Mouse (Mus musculus) lung, embryonic 14.5 days (tissue): Measurements from ENCODE around the gene Slc6a17. TPM values are rescaled to one million over a fixed set of nuclear protein-coding genes. Genes with fewer than 3 reads are reported as not detected.

ENCODE experiments used
- ATAC-seq: fragments of 200-750 bp; cut with Nextera tagmentation; 2 replicates; pipeline ENCODE4 v1.8.0; 2017; ENCODE audit warnings: mild to moderate bottlenecking, moderate TSS enrichment, moderate library complexity; ENCODE audit not compliant: insufficient read depth
- DNase-seq: peaks from one replicate; pipeline ENCODE4 v3.0.0-alpha.2; 2015
- H3K27ac ChIP-seq: fragments of 300-500 bp; sonication (generic); 2 replicates; pipeline ENCODE4 v1.5.1; 2014; ENCODE audit warnings: low read depth, mild to moderate bottlenecking, moderate library complexity
- H3K27me3 ChIP-seq: fragments of 300-500 bp; sonication (generic); 2 replicates; pipeline ENCODE4 v1.6.1; 2014; ENCODE audit warnings: low read length, control low read depth; ENCODE audit not compliant: insufficient read depth
- H3K36me3 ChIP-seq: fragments of 300-500 bp; sonication (generic); 2 replicates; pipeline ENCODE4 v1.6.1; 2014; ENCODE audit warnings: control low read depth; ENCODE audit not compliant: insufficient read depth
- H3K4me1 ChIP-seq: fragments of 300-500 bp; sonication (generic); 2 replicates; pipeline ENCODE4 v1.6.1; 2014; ENCODE audit warnings: antibody characterized with exemption, control low read depth; ENCODE audit not compliant: insufficient read depth
- H3K4me2 ChIP-seq: fragments of 300-500 bp; sonication (generic); 2 replicates; pipeline ENCODE4 v1.6.1; 2014; ENCODE audit warnings: mild to moderate bottlenecking
- H3K4me3 ChIP-seq: fragments of 300-500 bp; sonication (generic); 2 replicates; pipeline ENCODE4 v1.5.1; 2014; ENCODE audit warnings: low read depth, low read length
- H3K9ac ChIP-seq: fragments of 300-500 bp; sonication (generic); 2 replicates; pipeline ENCODE4 v1.6.1; 2014
- H3K9me3 ChIP-seq: fragments of 300-500 bp; sonication (generic); 2 replicates; pipeline ENCODE4 v1.6.1; 2016; ENCODE audit warnings: low read depth, low read length, control low read depth
- CTCF ChIP-seq: IDR thresholded peaks from 2 replicates; pipeline ENCODE4 v1.5.1; 2016; ENCODE audit warnings: antibody characterized with exemption, low read depth
- WGBS: fragments of 180-500 bp; shearing (Covaris S2); extraction: QIAGEN DNeasy Blood & Tissue Kit; methylation state at CpG from one replicate; pipeline ENCODE4 v1.1.7; 2014; 5-methylcytosine and 5-hydroxymethylcytosine counted together
- polyA plus RNA-seq: library from polyadenylated mRNA; unstranded; fragments of >200 nt; fragmentation: Nextera tagmentation; extraction: Ambion mirVana; gene quantifications from 2 replicates; pipeline ENCODE4 v1.2.1, GENCODE M21; 2014

The Slc6a17 gene
- polyA plus RNA-seq, 1 experiment from 2014 or later, result 4.2 TPM

DNA sequence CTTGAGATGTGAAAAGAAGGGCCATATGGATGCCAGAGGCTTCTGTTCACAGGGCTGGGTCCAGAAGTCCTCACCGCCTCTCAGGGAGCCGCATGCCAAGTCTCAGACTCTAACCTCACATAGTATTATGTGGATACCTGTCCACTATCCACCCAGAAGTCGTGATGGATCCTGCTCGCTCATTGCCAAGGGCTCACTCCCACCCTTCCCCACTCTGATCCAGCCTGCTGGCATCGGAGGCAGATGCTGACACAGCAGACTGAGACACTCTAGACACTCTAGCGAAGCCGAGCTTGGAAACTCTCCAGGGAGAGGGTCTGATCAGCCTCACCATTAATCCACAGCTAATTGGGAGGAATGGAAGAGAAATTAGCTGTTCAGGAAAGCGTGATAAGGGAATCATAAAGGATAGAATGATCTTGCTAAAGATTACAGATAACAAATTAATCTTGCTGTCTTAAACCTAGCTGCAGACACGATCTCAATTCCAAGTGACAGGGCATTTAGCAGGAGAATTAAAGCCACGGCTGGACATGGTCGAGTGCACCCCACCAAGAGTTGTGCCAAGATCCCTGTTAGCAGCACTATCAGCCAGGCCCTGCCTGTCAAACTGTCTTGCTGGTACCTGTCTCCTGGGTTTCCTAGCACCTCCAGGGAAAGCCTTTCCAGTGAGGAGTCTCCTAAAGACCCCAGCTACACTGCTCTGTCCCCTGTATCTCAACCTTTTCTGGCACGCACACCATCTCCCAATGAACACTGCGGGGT lies 21.6 kb downstream of the Slc6a17 start:
- Histone ChIP-seq H3K27ac (no peak overlapping the region), H3K36me3 (0 out of 2 replicates have a peak, but pooled peaks cover 2% of the 10 kb centered on the region), H3K4me2 (no peak overlapping the region), H3K4me3 (no peak overlapping the region), H3K9me3 (peaks cover 11% of the 10 kb centered on the region; the same call in 1 of the 2 replicates), H3K9ac (no peak overlapping the region), H3K27me3 (no peaks in the 10 kb centered on the region), H3K4me1 (0 out of 2 replicates have a peak, but pooled peaks cover 3% of the 10 kb centered on the region)
- DNase-seq (peak; percentile 71), ATAC-seq (peak; percentile 36; the same call in 1 of the 2 replicates)
- WGBS, result 53% methylated on average over 13 of the region's 13 CpGs
- no peak for TF ChIP-seq CTCF

- H3K9ac ChIP-seq, result no peak overlapping the region
- no peak overlapping the region for H3K27ac ChIP-seq
- H3K36me3 ChIP-seq, result 0 out of 2 replicates have a peak, but pooled peaks cover 2% of the 10 kb centered on the region
- no peaks in the 10 kb centered on the region for H3K27me3 ChIP-seq
- no peak for TF ChIP-seq CTCF
- H3K4me2 ChIP-seq, result no peak overlapping the region
- DNase-seq, result no peak
- no peak overlapping the region for H3K4me3 ChIP-seq
- peaks cover 10% of the 10 kb centered on the region; the same call in 1 of the 2 replicates for H3K9me3 ChIP-seq
- H3K4me1 ChIP-seq, result 0 out of 2 replicates have a peak, but pooled peaks cover 4% of the 10 kb centered on the region
- WGBS, result 87% methylated on average over 6 of the region's 6 CpGs
- no peak for ATAC-seq
These were observed 22.3 kb downstream of the Slc6a17 start for GRCm38 (mm10) chr3:107495524-107495923.

- H3K9me3 ChIP-seq, result no peaks in the 10 kb centered on the region
- peak overlapping the region; percentile 54; the same call in 1 of the 2 replicates for H3K27ac ChIP-seq
- 0 out of 2 replicates have a peak, but pooled peaks cover 4% of the 10 kb centered on the region for H3K4me1 ChIP-seq
- WGBS, result 26% methylated on average over 6 of the region's 6 CpGs
- no peak for TF ChIP-seq CTCF
- no peak overlapping the region for H3K9ac ChIP-seq
- H3K4me3 ChIP-seq, result no peak overlapping the region
- DNase-seq, result peak; percentile 94
- no peak overlapping the region for H3K4me2 ChIP-seq
- no peaks in the 10 kb centered on the region for H3K27me3 ChIP-seq
- H3K36me3 ChIP-seq, result no peaks in the 10 kb centered on the region
- peak; percentile 94 for ATAC-seq
These were observed 26.4 kb downstream of the Slc6a17 start for GRCm38 (mm10) chr3:107491459-107491858.

- Histone ChIP-seq H3K4me2 (no peak overlapping the region), H3K27ac (no peak overlapping the region), H3K27me3 (no peaks in the 10 kb centered on the region), H3K9ac (no peak overlapping the region), H3K9me3 (no peaks in the 10 kb centered on the region), H3K4me1 (0 out of 2 replicates have a peak, but pooled peaks cover 4% of the 10 kb centered on the region), H3K4me3 (no peak overlapping the region), H3K36me3 (no peaks in the 10 kb centered on the region)
- ATAC-seq (no peak), DNase-seq (peak; percentile 18)
- TF ChIP-seq CTCF, result no peak
- 39% methylated on average over 4 of the region's 4 CpGs for WGBS
These were observed 29.2 kb downstream of the Slc6a17 start for GRCm38 (mm10) chr3:107488637-107489036.

DNA sequence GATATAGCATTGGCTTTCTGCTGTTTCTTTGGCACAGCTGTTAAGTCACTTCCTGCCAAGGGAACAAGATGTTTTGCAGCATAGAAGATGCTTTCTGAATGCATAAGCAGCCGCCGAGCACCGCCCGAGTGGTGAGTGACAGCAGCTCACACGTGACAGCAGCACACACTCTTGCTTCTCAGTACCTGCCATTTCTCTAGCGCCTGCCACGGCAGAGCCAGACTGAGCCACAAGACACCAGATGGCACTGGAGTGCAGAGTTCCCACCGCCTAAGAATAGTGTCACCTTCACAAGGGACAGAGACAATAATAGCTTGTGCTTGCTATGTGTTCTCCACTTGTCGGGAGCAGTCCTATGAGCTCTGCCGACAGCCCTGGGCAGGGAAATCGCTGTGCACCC lies 34.5 kb downstream of the Slc6a17 start:
- no peak for TF ChIP-seq CTCF
- no peak for DNase-seq
- Histone ChIP-seq H3K9ac (no peak overlapping the region), H3K27me3 (no peaks in the 10 kb centered on the region), H3K9me3 (no peaks in the 10 kb centered on the region), H3K4me2 (no peak overlapping the region), H3K27ac (no peak overlapping the region), H3K4me1 (no peaks in the 10 kb centered on the region), H3K36me3 (no peaks in the 10 kb centered on the region), H3K4me3 (no peak overlapping the region)
- ATAC-seq, result no peak
- WGBS, result 38% methylated on average over 11 of the region's 11 CpGs

GRCm38 (mm10) chr3:107480660-107481059 lies 37.2 kb downstream of the Slc6a17 start:
- ATAC-seq (no peak; the same call in 1 of the 2 replicates), DNase-seq (peak; percentile 67)
- H3K9me3 ChIP-seq, result no peaks in the 10 kb centered on the region
- no peak for TF ChIP-seq CTCF
- H3K9ac ChIP-seq, result no peak overlapping the region
- H3K4me2 ChIP-seq, result no peak overlapping the region
- H3K4me3 ChIP-seq, result no peak overlapping the region
- H3K27ac ChIP-seq, result no peak overlapping the region
- 40% methylated on average over 3 of the region's 3 CpGs for WGBS
- no peaks in the 10 kb centered on the region for H3K4me1 ChIP-seq
- H3K36me3 ChIP-seq, result no peaks in the 10 kb centered on the region
- H3K27me3 ChIP-seq, result no peaks in the 10 kb centered on the region

DNA sequence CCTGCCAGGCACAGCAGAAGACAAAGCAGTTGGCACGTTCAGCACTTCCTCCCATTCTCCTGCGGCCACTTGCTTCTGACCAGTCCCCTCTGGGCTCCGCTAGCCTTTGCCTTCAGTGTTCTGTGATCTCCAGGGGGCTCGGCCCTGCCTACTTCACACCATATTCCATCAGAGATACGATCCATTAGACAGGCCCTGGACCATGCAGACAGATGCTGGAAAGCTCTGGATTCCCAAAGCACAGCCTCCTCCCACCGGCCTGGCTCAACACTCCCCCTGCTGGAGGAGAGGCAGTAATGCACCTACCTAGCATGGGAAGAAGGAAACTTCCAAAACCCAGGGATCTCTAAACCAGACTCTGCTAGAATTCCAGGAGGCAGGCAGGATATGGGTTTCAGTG lies 45.6 kb downstream of the Slc6a17 start:
- Histone ChIP-seq H3K4me2 (no peak overlapping the region), H3K27me3 (no peaks in the 10 kb centered on the region; the same call in 1 of the 2 replicates), H3K9ac (no peak overlapping the region), H3K36me3 (no peaks in the 10 kb centered on the region), H3K4me1 (no peaks in the 10 kb centered on the region), H3K27ac (no peak overlapping the region), H3K9me3 (no peaks in the 10 kb centered on the region), H3K4me3 (no peak overlapping the region)
- 32% methylated on average over 6 of the region's 6 CpGs for WGBS
- peak; percentile 59 for ATAC-seq
- peak; percentile 99 for TF ChIP-seq CTCF
- DNase-seq, result peak; percentile 80
